Mouse (Mus musculus) cerebellum, adult (tissue): Measurements from ENCODE around the gene Trim23.

Source experiments
- ATAC-seq: cut with Nextera tagmentation; 2 replicates; pipeline ENCODE4 v1.9.2; 2017; ENCODE audit warnings: mild to moderate bottlenecking, moderate library complexity, mixed read lengths; ENCODE audit not compliant: insufficient number of reproducible peaks, low FRiP score, low TSS enrichment

Trim23 gene

GRCm38 (mm10) chr13:104229181-104229580 is 50.6 kb downstream of the Trim23 start:
- no peak for ATAC-seq
